Mouse (Mus musculus): Measurements from ENCODE around the gene Mok. TPM values are rescaled to one million over a fixed set of nuclear protein-coding genes. Genes with fewer than 3 reads are reported as not detected.

Gene Mok
- polyA plus RNA-seq, 1 experiment, result 0.35 TPM

- Histone ChIP-seq H3K27ac (ENCODE audit: insufficient read depth, low read length) (no peak overlapping the region), H3K4me3 (ENCODE audit: extremely low read depth, insufficient read depth, insufficient read length) (peak overlapping the region; percentile 57), H3K4me1 (ENCODE audit: control insufficient read depth, insufficient read depth, insufficient read length) (no peaks in the 10 kb centered on the region), H3K36me3 (ENCODE audit: control insufficient read depth, insufficient read depth, low read length) (no peaks in the 10 kb centered on the region), H3K27me3 (ENCODE audit: control insufficient read depth, insufficient read depth, low read length) (0 out of 2 replicates have a peak, but pooled peaks cover 6% of the 10 kb centered on the region)
- TF ChIP-seq CTCF (IDR thresholded peaks at IDR 0.05; ENCODE audit: extremely low read depth, insufficient read depth, insufficient read length, insufficient replicate concordance), result peak; percentile 91
- no peak for TF ChIP-seq POLR2A (IDR thresholded peaks at IDR 0.05; ENCODE audit: low read depth, low read length)
- DNase-seq (ENCODE audit: low read depth in 1 of 2, low spot score in 2 of 2), result peak; percentile 62 to 81
- 13% methylated on average over 32 of the region's 32 CpGs for WGBS
Observed at GRCm38 (mm10) chr12:110843194-110844048, 2.7 kb upstream of the Mok start.

GRCm38 (mm10) chr12:110841731-110842493 lies 1.2 kb upstream of the Mok start:
- no peak for DNase-seq (ENCODE audit: low read depth in 1 of 2, low spot score in 2 of 2)
- WGBS, result 73% methylated on average over 5 of the region's 5 CpGs
- H3K27ac ChIP-seq (ENCODE audit: insufficient read depth, low read length), result no peak overlapping the region
- H3K4me1 ChIP-seq (ENCODE audit: control insufficient read depth, insufficient read depth, insufficient read length), result no peaks in the 10 kb centered on the region
- H3K4me3 ChIP-seq (ENCODE audit: extremely low read depth, insufficient read depth, insufficient read length), result no peak overlapping the region
- TF ChIP-seq CTCF (IDR thresholded peaks at IDR 0.05; ENCODE audit: extremely low read depth, insufficient read depth, insufficient read length, insufficient replicate concordance), result no peak
- no peak for TF ChIP-seq POLR2A (IDR thresholded peaks at IDR 0.05; ENCODE audit: low read depth, low read length)
- 0 out of 2 replicates have a peak, but pooled peaks cover 6% of the 10 kb centered on the region for H3K27me3 ChIP-seq (ENCODE audit: control insufficient read depth, insufficient read depth, low read length)
- no peaks in the 10 kb centered on the region for H3K36me3 ChIP-seq (ENCODE audit: control insufficient read depth, insufficient read depth, low read length)

DNA sequence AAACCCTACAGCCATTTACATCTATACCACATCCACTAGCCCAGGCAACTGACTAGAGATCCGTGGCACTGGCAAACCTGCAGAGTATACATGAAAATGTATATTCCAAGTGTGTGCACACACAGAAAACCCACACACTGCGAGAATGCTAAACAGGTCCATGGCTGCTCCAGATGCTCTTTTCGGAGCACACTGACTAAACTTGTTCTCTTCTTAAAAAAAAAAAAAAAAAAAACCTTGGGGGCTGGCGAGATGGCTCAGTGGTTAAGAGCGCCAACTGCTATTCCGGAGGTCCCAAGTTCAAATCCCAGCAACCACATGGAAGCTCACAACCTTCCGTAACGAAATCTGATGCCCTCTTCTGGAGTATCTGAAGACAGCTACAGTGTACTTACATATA lies 2.9 kb downstream of the Mok start:
- no peak for DNase-seq (ENCODE audit: low read depth in 1 of 2, low spot score in 2 of 2)
- Histone ChIP-seq H3K36me3 (ENCODE audit: control insufficient read depth, insufficient read depth, low read length) (no peaks in the 10 kb centered on the region), H3K4me1 (ENCODE audit: control insufficient read depth, insufficient read depth, insufficient read length) (no peaks in the 10 kb centered on the region), H3K4me3 (ENCODE audit: extremely low read depth, insufficient read depth, insufficient read length) (no peak overlapping the region), H3K27ac (ENCODE audit: insufficient read depth, low read length) (no peak overlapping the region), H3K27me3 (ENCODE audit: control insufficient read depth, insufficient read depth, low read length) (0 out of 2 replicates have a peak, but pooled peaks cover 3% of the 10 kb centered on the region)
- TF ChIP-seq CTCF (IDR thresholded peaks at IDR 0.05; ENCODE audit: extremely low read depth, insufficient read depth, insufficient read length, insufficient replicate concordance) (no peak), POLR2A (IDR thresholded peaks at IDR 0.05; ENCODE audit: low read depth, low read length) (no peak)
- WGBS, result 87% methylated on average over 8 of the region's 8 CpGs

DNA sequence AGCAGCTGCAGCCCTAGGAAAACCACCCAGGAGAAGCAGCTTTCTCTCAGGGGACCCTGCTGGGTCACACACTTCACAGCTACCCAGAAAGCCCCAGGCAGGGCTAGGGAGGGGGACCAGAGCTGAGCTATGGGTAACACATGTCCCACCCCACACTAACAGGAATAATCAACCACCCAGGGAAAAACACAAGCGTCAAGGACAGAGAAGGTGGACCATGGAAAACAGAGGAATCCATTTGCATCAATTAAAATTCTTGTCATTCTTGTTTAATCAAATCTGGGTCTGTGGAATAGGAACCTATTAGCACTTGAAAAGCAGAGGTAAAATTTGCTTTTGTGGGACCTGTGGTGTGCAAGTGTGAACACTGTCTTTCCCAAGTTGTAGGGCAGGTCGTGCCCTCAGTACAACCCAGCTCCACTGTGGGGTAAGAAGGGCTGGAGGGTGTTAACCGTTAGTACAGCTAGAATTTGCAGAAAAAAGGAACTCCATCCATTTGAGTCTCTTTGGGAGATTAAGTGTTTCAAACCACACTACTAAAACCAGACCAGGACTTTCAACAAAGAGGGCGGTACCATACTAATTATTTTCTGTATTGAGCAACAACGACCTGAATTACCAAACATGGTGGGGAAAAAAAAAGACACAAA lies 3.4 kb downstream of the Mok start:
- 33% methylated on average over 5 of the region's 5 CpGs for WGBS
- Histone ChIP-seq H3K27ac (ENCODE audit: insufficient read depth, low read length) (no peak overlapping the region), H3K27me3 (ENCODE audit: control insufficient read depth, insufficient read depth, low read length) (0 out of 2 replicates have a peak, but pooled peaks cover 3% of the 10 kb centered on the region), H3K36me3 (ENCODE audit: control insufficient read depth, insufficient read depth, low read length) (no peaks in the 10 kb centered on the region), H3K4me3 (ENCODE audit: extremely low read depth, insufficient read depth, insufficient read length) (no peak overlapping the region), H3K4me1 (ENCODE audit: control insufficient read depth, insufficient read depth, insufficient read length) (no peaks in the 10 kb centered on the region)
- TF ChIP-seq POLR2A (IDR thresholded peaks at IDR 0.05; ENCODE audit: low read depth, low read length) (no peak), CTCF (IDR thresholded peaks at IDR 0.05; ENCODE audit: extremely low read depth, insufficient read depth, insufficient read length, insufficient replicate concordance) (no peak)
- DNase-seq (ENCODE audit: low read depth in 1 of 2, low spot score in 2 of 2), result no peak

DNA sequence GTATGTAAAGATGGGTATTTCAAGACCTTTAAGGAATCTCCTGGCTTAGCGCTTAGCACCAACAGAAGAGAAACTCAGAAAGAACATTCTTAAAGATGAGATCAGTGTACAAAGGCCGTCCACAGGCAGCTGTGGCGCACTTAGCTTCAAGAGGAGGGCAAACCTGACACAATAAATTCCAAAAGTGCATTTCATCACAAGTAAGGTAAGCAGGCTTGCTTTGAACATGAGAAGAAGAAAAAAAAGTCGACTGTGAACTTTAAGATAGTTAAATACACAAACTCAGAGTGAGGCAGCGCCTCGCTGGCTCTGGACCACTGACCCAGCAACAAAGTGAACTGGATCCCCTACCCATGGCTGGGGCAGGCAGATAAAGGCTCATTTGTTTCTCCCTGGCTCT lies 4.0 kb downstream of the Mok start:
- Histone ChIP-seq H3K36me3 (ENCODE audit: control insufficient read depth, insufficient read depth, low read length) (no peaks in the 10 kb centered on the region), H3K27me3 (ENCODE audit: control insufficient read depth, insufficient read depth, low read length) (0 out of 2 replicates have a peak, but pooled peaks cover 3% of the 10 kb centered on the region), H3K27ac (ENCODE audit: insufficient read depth, low read length) (no peak overlapping the region), H3K4me1 (ENCODE audit: control insufficient read depth, insufficient read depth, insufficient read length) (no peaks in the 10 kb centered on the region), H3K4me3 (ENCODE audit: extremely low read depth, insufficient read depth, insufficient read length) (no peak overlapping the region)
- TF ChIP-seq POLR2A (IDR thresholded peaks at IDR 0.05; ENCODE audit: low read depth, low read length) (no peak), CTCF (IDR thresholded peaks at IDR 0.05; ENCODE audit: extremely low read depth, insufficient read depth, insufficient read length, insufficient replicate concordance) (no peak)
- 77% methylated on average over 6 of the region's 6 CpGs for WGBS
- no peak for DNase-seq (ENCODE audit: low read depth in 1 of 2, low spot score in 2 of 2)

DNA sequence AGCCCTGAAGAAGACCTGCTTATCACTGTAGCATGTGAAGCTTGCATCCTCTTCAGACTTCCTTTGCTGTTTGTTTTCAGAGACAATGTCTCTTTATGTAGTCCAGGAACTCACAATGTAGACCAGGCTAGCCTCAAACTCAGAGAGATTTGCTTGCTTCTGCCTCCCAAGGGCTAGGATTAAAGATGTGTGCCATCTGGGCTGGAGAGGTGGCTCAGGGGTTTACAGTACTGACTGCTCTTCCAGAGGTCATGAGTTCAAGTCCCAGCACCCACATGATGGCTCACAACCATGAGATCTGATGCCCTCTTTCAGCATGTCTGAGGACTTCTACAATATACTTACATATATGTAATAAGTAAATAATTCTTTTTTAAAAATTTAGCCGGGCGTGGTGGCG lies 5.6 kb downstream of the Mok start:
- TF ChIP-seq POLR2A (IDR thresholded peaks at IDR 0.05; ENCODE audit: low read depth, low read length) (no peak), CTCF (IDR thresholded peaks at IDR 0.05; ENCODE audit: extremely low read depth, insufficient read depth, insufficient read length, insufficient replicate concordance) (no peak)
- Histone ChIP-seq H3K4me1 (ENCODE audit: control insufficient read depth, insufficient read depth, insufficient read length) (no peaks in the 10 kb centered on the region), H3K4me3 (ENCODE audit: extremely low read depth, insufficient read depth, insufficient read length) (no peak overlapping the region), H3K27me3 (ENCODE audit: control insufficient read depth, insufficient read depth, low read length) (0 out of 2 replicates have a peak, but pooled peaks cover 3% of the 10 kb centered on the region), H3K27ac (ENCODE audit: insufficient read depth, low read length) (no peak overlapping the region), H3K36me3 (ENCODE audit: control insufficient read depth, insufficient read depth, low read length) (no peaks in the 10 kb centered on the region)
- DNase-seq (ENCODE audit: low read depth in 1 of 2, low spot score in 2 of 2), result no peak
- WGBS, result over 99% methylated on average over 3 of the region's 3 CpGs

All from spleen, adult 2 months (tissue).